Mouse (Mus musculus): Measurements from ENCODE around the gene Arglu1. TPM values are rescaled to one million over a fixed set of nuclear protein-coding genes. Genes with fewer than 3 reads are reported as not detected.

The Arglu1 gene
- total and polyA plus RNA-seq, 3 experiments: 24.0 to 28.8 (median 26.3) TPM

DNA sequence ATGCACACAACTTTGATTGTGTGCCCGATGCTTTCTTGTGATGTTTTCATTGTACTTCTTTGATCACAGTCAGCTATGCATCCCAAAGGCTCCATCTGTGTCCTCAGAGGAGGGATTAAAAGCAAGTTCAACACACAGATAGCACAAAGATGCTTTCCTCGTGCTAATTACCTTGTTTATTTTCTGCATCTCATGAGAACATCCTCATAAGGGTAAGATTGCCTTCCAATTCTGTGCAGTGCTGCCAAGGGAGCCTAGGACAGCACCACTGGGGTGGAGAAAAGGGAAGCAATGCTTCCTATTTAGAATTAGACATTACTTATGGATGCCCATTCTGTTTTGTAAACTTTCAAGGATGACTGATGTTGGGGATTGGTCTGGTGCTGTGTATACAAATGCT lies 36.2 kb upstream of the Arglu1 start:
- H3K4me1 ChIP-seq (ENCODE audit: control insufficient read depth, insufficient read depth, low read length): no peaks in the 10 kb centered on the region
- no peaks in the 10 kb centered on the region for H3K27me3 ChIP-seq (ENCODE audit: control insufficient read depth, insufficient read depth, low read length)
- H3K27ac ChIP-seq: no peak overlapping the region
- no peak overlapping the region for H3K4me3 ChIP-seq
- WGBS: 68% methylated on average over 2 of the region's 2 CpGs
- no peak overlapping the region for H3K9ac ChIP-seq (ENCODE audit: low read depth, low read length)
- TF ChIP-seq CTCF (IDR thresholded peaks at IDR 0.05) (no peak), POLR2A (IDR thresholded peaks at IDR 0.05; ENCODE audit: insufficient read depth, low read depth, low read length) (no peak), EP300 (IDR thresholded peaks at IDR 0.05; ENCODE audit: insufficient read depth, low read depth, low read length) (no peak)
- no peaks in the 10 kb centered on the region for H3K36me3 ChIP-seq (ENCODE audit: control insufficient read depth, insufficient read depth, low read length)
- H3K79me2 ChIP-seq (replicated peaks; ENCODE audit: control insufficient read depth, insufficient read depth, low read length): no peaks in the 10 kb centered on the region
- intact Hi-C loops (cut with DNase I): no loop called here
- no peak for DNase-seq

DNA sequence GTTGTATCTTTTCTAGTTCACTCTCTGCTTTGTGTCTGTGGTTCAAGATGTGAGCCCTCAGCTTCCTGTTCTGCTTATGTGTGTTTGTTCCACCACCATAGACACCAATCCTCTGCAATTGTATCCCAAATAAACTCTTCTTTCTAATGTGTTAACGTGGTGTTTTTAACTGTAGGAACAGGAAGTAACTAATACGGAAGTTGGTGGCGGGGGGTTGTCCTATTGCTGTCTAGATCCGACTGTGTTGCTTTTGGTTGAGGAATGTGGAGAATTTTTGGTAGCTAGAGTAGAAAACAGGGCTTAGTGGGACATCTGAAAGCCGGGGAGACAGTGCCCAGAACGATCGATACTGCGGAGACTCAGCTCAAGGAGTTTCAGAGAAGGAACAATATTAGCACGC lies 14.5 kb upstream of the Arglu1 start:
- Histone ChIP-seq H3K4me1 (ENCODE audit: control insufficient read depth, insufficient read depth, low read length) (no peaks in the 10 kb centered on the region; the same call in 1 of the 2 replicates), H3K27me3 (ENCODE audit: control insufficient read depth, insufficient read depth, low read length) (no peaks in the 10 kb centered on the region), H3K36me3 (ENCODE audit: control insufficient read depth, insufficient read depth, low read length) (no peaks in the 10 kb centered on the region), H3K27ac (no peak overlapping the region), H3K4me3 (no peak overlapping the region), H3K79me2 (replicated peaks; ENCODE audit: control insufficient read depth, insufficient read depth, low read length) (no peaks in the 10 kb centered on the region), H3K9ac (ENCODE audit: low read depth, low read length) (no peak overlapping the region)
- 56% methylated on average over 9 of the region's 9 CpGs for WGBS
- no peak for DNase-seq
- TF ChIP-seq POLR2A (IDR thresholded peaks at IDR 0.05; ENCODE audit: insufficient read depth, low read depth, low read length) (no peak), EP300 (IDR thresholded peaks at IDR 0.05; ENCODE audit: insufficient read depth, low read depth, low read length) (no peak), CTCF (IDR thresholded peaks at IDR 0.05) (no peak)
- intact Hi-C loops (cut with DNase I): no loop called here

DNA sequence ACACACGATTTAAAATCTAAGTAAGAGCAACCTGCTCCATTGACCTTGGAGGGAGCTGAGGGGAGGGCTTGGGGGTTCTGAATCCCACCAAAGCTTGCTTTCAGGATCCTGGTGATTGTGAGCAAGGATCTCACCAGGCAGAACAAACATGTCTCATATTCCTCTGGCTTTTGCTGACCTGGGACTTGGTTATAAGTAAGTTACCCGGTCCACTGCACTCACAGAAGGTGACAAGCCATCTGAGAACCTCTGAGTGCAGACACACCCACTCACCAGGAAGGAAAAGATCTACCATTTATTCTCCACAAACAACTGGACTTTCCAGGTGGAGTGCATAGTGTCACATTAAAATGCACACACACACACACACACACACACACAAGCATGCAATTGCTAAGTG lies 13.3 kb upstream of the Arglu1 start:
- H3K79me2 ChIP-seq (replicated peaks; ENCODE audit: control insufficient read depth, insufficient read depth, low read length): no peaks in the 10 kb centered on the region
- intact Hi-C loops (cut with DNase I): no loop called here
- H3K36me3 ChIP-seq (ENCODE audit: control insufficient read depth, insufficient read depth, low read length): no peaks in the 10 kb centered on the region
- TF ChIP-seq EP300 (IDR thresholded peaks at IDR 0.05; ENCODE audit: insufficient read depth, low read depth, low read length) (no peak), POLR2A (IDR thresholded peaks at IDR 0.05; ENCODE audit: insufficient read depth, low read depth, low read length) (no peak), CTCF (IDR thresholded peaks at IDR 0.05) (no peak)
- no peak overlapping the region for H3K9ac ChIP-seq (ENCODE audit: low read depth, low read length)
- no peaks in the 10 kb centered on the region; the same call in 1 of the 2 replicates for H3K4me1 ChIP-seq (ENCODE audit: control insufficient read depth, insufficient read depth, low read length)
- no peak overlapping the region for H3K27ac ChIP-seq
- no peak overlapping the region for H3K4me3 ChIP-seq
- H3K27me3 ChIP-seq (ENCODE audit: control insufficient read depth, insufficient read depth, low read length): no peaks in the 10 kb centered on the region
- 54% methylated on average over 2 of the region's 2 CpGs for WGBS
- DNase-seq: no peak

DNA sequence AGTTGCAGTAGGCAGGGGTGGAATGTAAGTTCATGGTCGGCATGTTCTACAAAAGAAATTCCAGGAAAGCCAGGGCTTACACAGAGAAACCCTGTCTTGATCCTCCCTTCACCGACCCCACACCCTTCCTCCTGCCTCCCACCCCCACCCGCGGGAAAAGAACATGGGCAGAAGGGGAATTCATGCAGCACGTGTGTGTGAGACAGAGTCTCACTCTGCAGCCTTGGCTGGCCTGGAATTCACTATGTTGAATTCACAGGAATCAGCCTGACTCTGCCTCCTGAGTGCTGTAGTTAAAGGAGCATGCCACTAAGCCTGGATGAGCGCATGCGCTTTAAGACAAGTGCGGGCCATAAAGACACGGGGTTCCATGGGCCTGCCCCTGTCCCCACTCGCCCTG lies 10.5 kb upstream of the Arglu1 start:
- WGBS: 83% methylated on average over 10 of the region's 10 CpGs
- DNase-seq: no peak
- no peaks in the 10 kb centered on the region; the same call in 1 of the 2 replicates for H3K4me1 ChIP-seq (ENCODE audit: control insufficient read depth, insufficient read depth, low read length)
- H3K27ac ChIP-seq: no peak overlapping the region
- no peak for TF ChIP-seq CTCF (IDR thresholded peaks at IDR 0.05)
- TF ChIP-seq EP300 (IDR thresholded peaks at IDR 0.05; ENCODE audit: insufficient read depth, low read depth, low read length): no peak
- TF ChIP-seq POLR2A (IDR thresholded peaks at IDR 0.05; ENCODE audit: insufficient read depth, low read depth, low read length): no peak
- H3K79me2 ChIP-seq (replicated peaks; ENCODE audit: control insufficient read depth, insufficient read depth, low read length): no peaks in the 10 kb centered on the region
- intact Hi-C loops (cut with DNase I): no loop called here
- H3K36me3 ChIP-seq (ENCODE audit: control insufficient read depth, insufficient read depth, low read length): no peaks in the 10 kb centered on the region
- no peaks in the 10 kb centered on the region for H3K27me3 ChIP-seq (ENCODE audit: control insufficient read depth, insufficient read depth, low read length)
- H3K4me3 ChIP-seq: no peak overlapping the region
- H3K9ac ChIP-seq (ENCODE audit: low read depth, low read length): no peak overlapping the region

DNA sequence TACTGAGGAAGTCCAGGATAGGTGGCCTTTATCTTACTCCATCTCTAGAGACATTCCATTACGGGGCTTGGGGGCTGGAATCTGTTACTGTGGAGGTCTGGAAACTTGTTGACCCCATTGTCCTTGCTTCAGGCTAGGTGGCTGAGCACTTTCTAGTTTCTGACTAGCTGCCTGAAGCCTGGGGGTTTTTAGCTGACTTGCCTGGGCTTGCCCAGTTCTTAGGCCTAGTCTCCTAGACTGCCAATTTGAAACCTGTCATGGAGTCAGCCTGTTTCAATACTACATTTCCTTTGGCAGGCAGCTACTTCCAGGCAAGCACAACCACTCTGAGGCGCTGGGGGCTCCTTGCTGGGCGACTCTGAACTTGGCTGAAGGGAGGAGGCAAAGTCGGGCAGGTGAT lies 9.9 kb upstream of the Arglu1 start:
- intact Hi-C loops (cut with DNase I): no loop called here
- H3K27ac ChIP-seq: no peak overlapping the region
- H3K79me2 ChIP-seq (replicated peaks; ENCODE audit: control insufficient read depth, insufficient read depth, low read length): no peaks in the 10 kb centered on the region
- H3K27me3 ChIP-seq (ENCODE audit: control insufficient read depth, insufficient read depth, low read length): no peaks in the 10 kb centered on the region
- no peaks in the 10 kb centered on the region; the same call in 1 of the 2 replicates for H3K4me1 ChIP-seq (ENCODE audit: control insufficient read depth, insufficient read depth, low read length)
- TF ChIP-seq CTCF (IDR thresholded peaks at IDR 0.05) (no peak), EP300 (IDR thresholded peaks at IDR 0.05; ENCODE audit: insufficient read depth, low read depth, low read length) (no peak)
- H3K36me3 ChIP-seq (ENCODE audit: control insufficient read depth, insufficient read depth, low read length): no peaks in the 10 kb centered on the region
- H3K4me3 ChIP-seq: no peak overlapping the region
- H3K9ac ChIP-seq (ENCODE audit: low read depth, low read length): no peak overlapping the region
- DNase-seq: no peak
- 79% methylated on average over 4 of the region's 4 CpGs for WGBS

DNA sequence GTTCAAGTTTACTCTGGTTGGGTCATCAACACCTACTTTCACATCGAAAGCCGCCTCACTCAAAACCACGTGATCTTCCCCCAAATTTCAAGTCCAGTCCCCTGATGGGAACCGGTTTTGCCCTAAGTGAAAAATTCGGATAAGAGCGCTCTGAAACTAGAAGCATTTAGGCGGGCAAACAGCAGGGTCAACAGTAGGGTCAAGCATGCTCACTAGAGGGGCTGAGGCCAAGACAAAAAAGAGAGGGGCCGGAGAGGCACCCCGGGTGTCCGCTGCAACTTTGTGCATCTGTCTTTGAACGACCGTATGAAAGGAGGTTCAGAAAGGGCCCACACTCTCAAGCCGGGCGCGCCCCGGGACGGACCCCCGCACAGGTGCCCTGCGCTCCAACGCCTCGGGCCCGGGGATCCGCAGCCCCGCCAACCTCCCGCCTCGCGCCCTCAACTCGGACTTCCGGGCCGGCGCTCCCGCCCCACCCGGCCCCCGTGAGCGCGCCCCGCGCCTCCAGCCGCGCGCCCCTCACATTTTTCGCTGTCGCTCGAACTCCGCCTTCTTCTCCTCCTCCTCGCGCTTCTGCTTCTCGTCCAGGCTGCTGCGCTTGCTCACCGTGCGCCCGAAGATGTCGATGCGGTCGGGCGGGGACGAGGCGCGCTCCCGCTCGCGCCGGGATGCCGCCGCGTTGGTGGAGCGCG lies 721 bp downstream of the Arglu1 start:
- peaks cover 8% of the 10 kb centered on the region for H3K79me2 ChIP-seq (replicated peaks; ENCODE audit: control insufficient read depth, insufficient read depth, low read length)
- peak overlapping the region; percentile 86 for H3K4me3 ChIP-seq
- H3K9ac ChIP-seq (ENCODE audit: low read depth, low read length): peak overlapping the region; percentile 95
- intact Hi-C loops (cut with DNase I): loop anchor here (2.0 to 5.0 kb wide), 3 partner anchors 29 to 138 kb away; partner anchors contain the start of gene Efnb2
- under 1% methylated on average over 62 of the region's 68 CpGs for WGBS
- TF ChIP-seq CTCF (IDR thresholded peaks at IDR 0.05): no peak
- peak; percentile 27; the same call in 1 of the 2 replicates for TF ChIP-seq POLR2A (IDR thresholded peaks at IDR 0.05; ENCODE audit: insufficient read depth, low read depth, low read length)
- no peak for TF ChIP-seq EP300 (IDR thresholded peaks at IDR 0.05; ENCODE audit: insufficient read depth, low read depth, low read length)
- H3K36me3 ChIP-seq (ENCODE audit: control insufficient read depth, insufficient read depth, low read length): peaks cover 33% of the 10 kb centered on the region
- peak; percentile 79 for DNase-seq
- peak overlapping the region; percentile 83 for H3K27ac ChIP-seq
- no peaks in the 10 kb centered on the region for H3K27me3 ChIP-seq (ENCODE audit: control insufficient read depth, insufficient read depth, low read length)
- H3K4me1 ChIP-seq (ENCODE audit: control insufficient read depth, insufficient read depth, low read length): peaks cover 22% of the 10 kb centered on the region
